ENCODE assay signal across 9 mouse cellular contexts in the genomic region with DNA sequence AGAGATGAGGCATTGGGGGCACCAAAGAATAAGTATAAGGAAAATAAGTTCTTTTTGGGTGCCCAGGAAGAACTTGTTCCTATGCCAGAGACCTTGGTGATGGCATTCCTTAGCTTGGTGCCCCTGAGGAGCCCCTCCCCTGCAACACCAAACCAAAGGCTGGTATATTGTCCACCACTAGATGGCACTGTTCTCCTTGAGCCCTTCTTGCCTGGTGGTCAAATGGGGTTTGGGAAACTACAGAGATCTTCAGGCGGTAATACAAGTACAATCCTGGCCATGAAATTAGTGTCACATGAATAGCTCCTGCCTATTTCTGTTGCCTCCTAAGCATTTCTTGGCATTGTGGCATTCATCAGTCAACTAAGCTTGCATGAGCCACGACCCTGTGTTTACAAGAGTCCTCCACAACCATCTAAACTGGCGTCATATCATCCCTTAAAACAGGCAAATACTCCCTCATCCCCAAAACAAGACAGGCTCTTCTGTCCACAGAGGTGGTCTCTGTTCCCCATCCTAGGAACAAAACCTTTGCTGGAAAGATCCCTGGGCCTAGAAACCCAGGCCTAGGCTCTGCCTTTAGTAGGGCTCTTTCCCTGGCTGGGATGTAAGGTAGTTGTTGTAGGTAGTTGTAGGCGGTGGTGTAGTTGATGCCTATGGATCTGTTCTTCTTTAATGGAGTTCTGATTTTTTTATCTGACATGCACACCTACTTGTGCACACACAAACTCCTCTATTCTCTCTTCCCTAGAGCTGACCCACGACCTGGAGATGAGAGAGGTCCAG. TPM values are rescaled to one million over a fixed set of nuclear protein-coding genes. Genes with fewer than 3 reads are reported as not detected.
A peak's percentile ranks its signal among the peaks of the same experiment; 100 is the strongest.
DNase-seq lines count a peak whose midpoint lies in the region; ATAC-seq lines count a peak whose summit lies in the region.
"Had no signal": no experiment of that assay in that cellular context is flagged by ENCODE, and none has a peak within 500 bp of the region (broad histone marks: within the 10 kb centered on the region; RNA-seq: fewer than 3 reads in every experiment).

No protein-coding gene starts in this region.

- peaks cover 32% of the 10 kb centered on the region for H3K27me3 ChIP-seq in midbrain, embryonic 10.5 days (ENCODE audit: low read depth, poor library complexity, severe bottlenecking)
- no peaks in the 10 kb centered on the region for H3K27me3 ChIP-seq in midbrain, embryonic 15.5 days (replicated peaks)

- no peaks in the 10 kb centered on the region for H3K36me3 ChIP-seq in midbrain, embryonic 10.5 days
- 0 out of 2 replicates have a peak, but pooled peaks cover 10% of the 10 kb centered on the region for H3K36me3 ChIP-seq in midbrain, embryonic 15.5 days (replicated peaks)
- H3K36me3 ChIP-seq: neural tube, embryonic 12.5 days had no signal

- DNase-seq in midbrain, embryonic 10.5 days (ENCODE audit: low spot score) = peak; percentile 69
- DNase-seq in MN1 (ENCODE audit: low spot score) = peak; percentile 86
- peak; percentile 79 to 83 for DNase-seq in cerebellum, adult 18-20 months
- DNase-seq in heart, adult 9 months (ENCODE audit: low spot score in 2 of 2) = peak; percentile 43 to 65
- DNase-seq in left cerebral cortex, postnatal 36 days (ENCODE audit: low spot score in 2 of 2) = peak; percentile 46 to 65
- DNase-seq in thymus, postnatal 4 days = peak; percentile 69

- H3K9ac ChIP-seq in midbrain, embryonic 15.5 days = no peak overlapping the region
- H3K9ac ChIP-seq: neural tube, embryonic 12.5 days had no signal

- H3K4me3 ChIP-seq in midbrain, embryonic 10.5 days = no peak overlapping the region
- H3K4me3 ChIP-seq in midbrain, embryonic 15.5 days = no peak overlapping the region
- H3K4me3 ChIP-seq: neural tube, embryonic 12.5 days had no signal

- WGBS in midbrain, embryonic 10.5 days = 67% methylated on average over 5 of the region's 5 CpGs
- WGBS in midbrain, embryonic 15.5 days = 62% methylated on average over 5 of the region's 5 CpGs

- peaks cover 20% of the 10 kb centered on the region for H3K4me1 ChIP-seq in midbrain, embryonic 10.5 days
- H3K4me1 ChIP-seq in midbrain, embryonic 15.5 days = peaks cover 18% of the 10 kb centered on the region

- no peak overlapping the region for H3K4me2 ChIP-seq in midbrain, embryonic 15.5 days
- H3K4me2 ChIP-seq: neural tube, embryonic 12.5 days had no signal

- H3K27ac ChIP-seq in midbrain, embryonic 10.5 days (replicated peaks) = no peak overlapping the region
- no peak overlapping the region for H3K27ac ChIP-seq in midbrain, embryonic 15.5 days
- H3K27ac ChIP-seq: neural tube, embryonic 12.5 days had no signal

- intact Hi-C loops in left cerebral cortex, postnatal 36 days (cut with DNase I) = loop anchor here (5.0 kb wide), 2 partner anchors 138 to 198 kb away; a partner anchor contains a TSS

- H3K9me3 ChIP-seq in midbrain, embryonic 10.5 days (replicated peaks) = no peaks in the 10 kb centered on the region
- H3K9me3 ChIP-seq in midbrain, embryonic 15.5 days = no peaks in the 10 kb centered on the region
- H3K9me3 ChIP-seq: neural tube, embryonic 12.5 days had no signal

- ATAC-seq in midbrain, embryonic 15.5 days (replicated peaks) = no peak
- ATAC-seq in neutrophil, adult 5-6 weeks (ENCODE audit: extremely low read depth, insufficient number of reproducible peaks, low FRiP score, poor library complexity, severe bottlenecking) = peak; percentile 63

RNA-seq across cellular contexts. Expression of a gene that starts 14.6 kb away (rescaled TPM):
- polyA plus RNA-seq in midbrain, embryonic 10.5 days (2016; fragmentation: Nextera tagmentation; extraction: Ambion mirVana) = 25.5 and 26.2 TPM in 2 replicates
- 18.2 TPM in 2 replicates for polyA plus RNA-seq in midbrain, embryonic 15.5 days (2015; fragmentation: Nextera tagmentation; extraction: Ambion mirVana)
- 10 to 100 TPM; 64.4 to 64.7 TPM for total RNA-seq in left cerebral cortex, postnatal 36 days (2021)
- 11.3 and 12.2 TPM in 2 replicates for total RNA-seq in neutrophil, adult 5-6 weeks (2017)

RNA-seq across cellular contexts. Expression of a gene that starts 15.3 kb away (rescaled TPM):
- polyA plus RNA-seq in midbrain, embryonic 10.5 days (2016; fragmentation: Nextera tagmentation; extraction: Ambion mirVana) = 0.62 and 0.67 TPM in 2 replicates
- polyA plus RNA-seq in midbrain, embryonic 15.5 days (2015; fragmentation: Nextera tagmentation; extraction: Ambion mirVana) = 3.3 and 4.0 TPM in 2 replicates
- 10 to 100 TPM; 28.5 to 31.2 TPM for total RNA-seq in left cerebral cortex, postnatal 36 days (2021)
- total RNA-seq in neutrophil, adult 5-6 weeks (2017) = not detected in 2 replicates

RNA-seq across cellular contexts. Expression of a gene that starts 24.0 kb away (rescaled TPM):
- 0.88 and 2.1 TPM in 2 replicates for polyA plus RNA-seq in midbrain, embryonic 10.5 days (2016; fragmentation: Nextera tagmentation; extraction: Ambion mirVana)
- polyA plus RNA-seq in midbrain, embryonic 15.5 days (2015; fragmentation: Nextera tagmentation; extraction: Ambion mirVana) = 14.5 and 15.8 TPM in 2 replicates
- 100 to 1,000 TPM; 179 to 210 TPM for total RNA-seq in left cerebral cortex, postnatal 36 days (2021)
- 34.8 and 39.7 TPM in 2 replicates for total RNA-seq in neutrophil, adult 5-6 weeks (2017)

Comparison
In these comparisons a context has a peak if more than half of its experiments do, and no peak if none do; other contexts are left out.
1. RNA of a gene that starts 15.3 kb away (total RNA-seq): 28.5 to 31.2 TPM in left cerebral cortex, postnatal 36 days; not detected in neutrophil, adult 5-6 weeks; every median in the first group is over 10 times any median in the second.
2. Peak in every context shown above with its lines, with median percentiles within 50 percentile points of each other: DNase-seq.